Comparison of ENCODE assay signal across 8 mouse cellular contexts in genomic region chr6:51170871-51171270, GRCm38 (mm10).
A peak's percentile ranks its signal among the peaks of the same experiment; 100 is the strongest.
DNase-seq lines count a peak whose midpoint lies in the region; ATAC-seq lines count a peak whose summit lies in the region.

No protein-coding gene starts in this region.

- H3K36me3 ChIP-seq in hindbrain, embryonic 14.5 days (replicated peaks; ENCODE audit: control insufficient read depth, insufficient read depth) = no peaks in the 10 kb centered on the region
- no peaks in the 10 kb centered on the region for H3K36me3 ChIP-seq in midbrain, embryonic 15.5 days (replicated peaks)

- peaks cover 8% of the 10 kb centered on the region for H3K4me1 ChIP-seq in hindbrain, embryonic 14.5 days (replicated peaks; ENCODE audit: control insufficient read depth, insufficient read depth, low read length)
- H3K4me1 ChIP-seq in midbrain, embryonic 15.5 days = peaks cover 15% of the 10 kb centered on the region

- no peak overlapping the region for H3K4me2 ChIP-seq in hindbrain, embryonic 14.5 days (replicated peaks)
- H3K4me2 ChIP-seq in midbrain, embryonic 15.5 days = no peak overlapping the region; the same call in 1 of the 2 replicates

- no peaks in the 10 kb centered on the region for H3K9me3 ChIP-seq in hindbrain, embryonic 14.5 days (ENCODE audit: control insufficient read depth, low read length)
- no peaks in the 10 kb centered on the region for H3K9me3 ChIP-seq in midbrain, embryonic 15.5 days

- no peak overlapping the region for H3K9ac ChIP-seq in hindbrain, embryonic 14.5 days
- no peak overlapping the region for H3K9ac ChIP-seq in midbrain, embryonic 15.5 days

- H3K4me3 ChIP-seq in hindbrain, embryonic 14.5 days (replicated peaks; ENCODE audit: low read length) = no peak overlapping the region
- no peak overlapping the region for H3K4me3 ChIP-seq in midbrain, embryonic 15.5 days

- WGBS in hindbrain, embryonic 14.5 days = under 1% methylated on average over 11 of the region's 11 CpGs
- under 1% methylated on average over 11 of the region's 11 CpGs for whole genome bisulfite sequencing in midbrain, embryonic 15.5 days

- no peak overlapping the region for H3K27ac ChIP-seq in hindbrain, embryonic 14.5 days
- no peak overlapping the region for H3K27ac ChIP-seq in midbrain, embryonic 15.5 days

- peak; percentile 78 for ATAC-seq in hindbrain, embryonic 14.5 days (ENCODE audit: low FRiP score)
- peak; percentile 77 for ATAC-seq in midbrain, embryonic 15.5 days (replicated peaks)

- H3K27me3 ChIP-seq in hindbrain, embryonic 14.5 days (ENCODE audit: control insufficient read depth, insufficient read depth, low read length) = peaks cover 48% of the 10 kb centered on the region
- H3K27me3 ChIP-seq in midbrain, embryonic 15.5 days (replicated peaks) = peaks cover 43% of the 10 kb centered on the region

- peak; percentile 59 for DNase-seq in adrenal gland, postnatal 14 days
- no peak for DNase-seq in adrenal gland, adult 8-10 months
- peak; percentile 88 for DNase-seq in c-Kit-positive CD71-negative TER-119-negative erythroid progenitor cells, embryonic 14.5 days (ENCODE audit: low read depth)
- DNase-seq in gastrocnemius, adult 18-20 months (ENCODE audit: low spot score) = peak; percentile 77
- peak; percentile 90 for DNase-seq in hindbrain, embryonic 14.5 days (ENCODE audit: low spot score)
- peak; percentile 71 for DNase-seq in liver
- no peak for DNase-seq in layer of hippocampus, adult 8-10 months (ENCODE audit: low spot score in 2 of 2)

Comparison
In these comparisons a context has a peak if more than half of its experiments do, and no peak if none do; other contexts are left out.
1. DNase-seq: peak in adrenal gland, postnatal 14 days (single experiment), c-Kit-positive CD71-negative TER-119-negative erythroid progenitor cells, embryonic 14.5 days (single experiment), gastrocnemius, adult 18-20 months (single experiment), hindbrain, embryonic 14.5 days (single experiment) and liver (single experiment); none in adrenal gland, adult 8-10 months (single experiment) and layer of hippocampus, adult 8-10 months (0 of 2).